Mouse (Mus musculus) neural tube, embryonic 12.5 days (tissue): ENCODE measurements around the gene 1300017J02Rik. TPM values are rescaled to one million over a fixed set of nuclear protein-coding genes. Genes with fewer than 3 reads are reported as not detected.

Experiments used
- ATAC-seq: fragments of 200-750 bp; cut with Nextera tagmentation; 2 replicates; pipeline ENCODE4 v1.8.0; 2017; ENCODE audit warnings: low read depth, mild to moderate bottlenecking, moderate TSS enrichment, moderate library complexity; ENCODE audit not compliant: low FRiP score
- H3K27ac ChIP-seq: fragments of 300-500 bp; sonication (generic); 2 replicates; pipeline ENCODE4 v1.5.1; 2016
- H3K27me3 ChIP-seq: fragments of 300-500 bp; sonication (generic); replicated peaks from 2 replicates; pipeline ENCODE4 v1.6.1; 2016; ENCODE audit warnings: mild to moderate bottlenecking
- H3K36me3 ChIP-seq: fragments of 300-500 bp; sonication (generic); 2 replicates; pipeline ENCODE4 v1.6.1; 2016; ENCODE audit warnings: mild to moderate bottlenecking
- H3K4me1 ChIP-seq: fragments of 300-500 bp; sonication (generic); 2 replicates; pipeline ENCODE4 v1.6.1; 2016
- H3K4me2 ChIP-seq: fragments of 300-500 bp; sonication (generic); replicated peaks from 2 replicates; pipeline ENCODE4 v1.6.1; 2016; ENCODE audit warnings: mild to moderate bottlenecking
- H3K4me3 ChIP-seq: fragments of 300-500 bp; sonication (generic); 2 replicates; pipeline ENCODE4 v1.5.1; 2016
- H3K9ac ChIP-seq: fragments of 300-500 bp; sonication (generic); 2 replicates; pipeline ENCODE4 v1.6.1; 2016; ENCODE audit warnings: mild to moderate bottlenecking
- H3K9me3 ChIP-seq: fragments of 300-500 bp; sonication (generic); 2 replicates; pipeline ENCODE4 v1.6.1; 2016; ENCODE audit warnings: mild to moderate bottlenecking
- WGBS: fragments of 180-500 bp; shearing (Covaris S2); methylation state at CpG from one replicate; pipeline ENCODE4 v1.1.7; 2016; 5-methylcytosine and 5-hydroxymethylcytosine counted together
- polyA plus RNA-seq: library from polyadenylated mRNA; unstranded; fragments of >200 nt; fragmentation: Nextera tagmentation; extraction: Ambion mirVana; gene quantifications from 2 replicates; pipeline ENCODE4 v1.2.1, GENCODE M21; 2016

Gene 1300017J02Rik
- polyA plus RNA-seq, 1 experiment from 2014 or later = 1.9 TPM

DNA sequence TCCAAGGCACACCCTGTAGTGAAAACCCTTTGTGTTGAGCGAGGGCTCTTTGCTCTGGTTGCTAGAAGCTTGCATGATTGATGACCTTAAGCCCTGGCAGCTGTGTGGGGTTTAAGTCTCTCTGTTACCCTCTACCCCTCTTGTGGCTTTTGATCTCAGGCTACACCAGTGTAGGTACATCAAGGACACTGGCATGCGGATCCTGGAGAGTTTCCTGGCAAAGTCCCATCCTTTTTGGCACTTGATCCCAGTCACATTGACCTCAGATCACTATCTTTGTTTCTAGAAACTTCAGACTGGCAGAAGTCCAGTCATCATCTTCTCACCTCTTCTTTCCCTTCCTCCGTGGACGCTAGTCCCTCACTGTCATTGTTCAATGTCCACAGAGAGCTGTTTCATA, 56.3 kb downstream of the 1300017J02Rik start:
- H3K4me2 ChIP-seq = no peak overlapping the region
- no peak overlapping the region for H3K27ac ChIP-seq
- no peak for ATAC-seq
- no peak overlapping the region for H3K9ac ChIP-seq
- no peaks in the 10 kb centered on the region for H3K27me3 ChIP-seq
- H3K9me3 ChIP-seq = no peaks in the 10 kb centered on the region
- H3K4me1 ChIP-seq = no peaks in the 10 kb centered on the region
- 61% methylated on average over 4 of the region's 4 CpGs for WGBS
- H3K4me3 ChIP-seq = no peak overlapping the region
- H3K36me3 ChIP-seq = no peaks in the 10 kb centered on the region

DNA sequence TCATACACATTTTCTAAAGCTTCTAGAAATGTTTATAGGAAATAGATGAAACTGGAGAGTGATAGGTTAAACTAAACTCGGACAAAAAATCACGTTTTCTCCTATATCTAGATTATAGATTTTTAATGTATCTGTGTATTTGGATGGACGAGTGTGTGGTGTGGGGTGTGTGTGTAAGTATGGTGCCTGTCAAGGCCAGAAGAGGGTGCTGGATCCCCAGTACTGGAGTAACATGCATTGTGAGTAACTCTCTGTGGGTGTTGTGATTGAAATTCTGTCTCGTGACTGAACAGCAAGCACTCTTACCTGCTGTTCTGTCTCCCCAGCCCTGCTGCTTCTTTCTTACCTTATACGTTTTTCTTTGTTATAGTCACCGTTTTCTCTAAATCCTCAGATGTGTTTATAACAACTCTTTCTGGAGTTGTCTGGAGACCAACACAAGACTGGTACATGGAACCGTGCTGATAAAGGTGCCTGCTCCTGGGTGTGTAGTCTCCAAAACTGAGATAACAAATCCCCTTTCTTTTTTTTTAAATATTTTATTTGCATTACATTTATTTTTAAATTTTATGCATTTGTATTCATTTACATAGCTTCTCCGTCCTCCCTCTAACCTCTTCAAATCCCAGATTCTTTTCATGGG, 58.2 kb downstream of the 1300017J02Rik start:
- Histone ChIP-seq H3K9me3 (no peaks in the 10 kb centered on the region), H3K4me1 (no peaks in the 10 kb centered on the region), H3K4me3 (no peak overlapping the region), H3K27ac (no peak overlapping the region), H3K27me3 (no peaks in the 10 kb centered on the region), H3K9ac (no peak overlapping the region), H3K36me3 (no peaks in the 10 kb centered on the region), H3K4me2 (no peak overlapping the region)
- 88% methylated on average over 8 of the region's 8 CpGs for WGBS
- no peak for ATAC-seq

DNA sequence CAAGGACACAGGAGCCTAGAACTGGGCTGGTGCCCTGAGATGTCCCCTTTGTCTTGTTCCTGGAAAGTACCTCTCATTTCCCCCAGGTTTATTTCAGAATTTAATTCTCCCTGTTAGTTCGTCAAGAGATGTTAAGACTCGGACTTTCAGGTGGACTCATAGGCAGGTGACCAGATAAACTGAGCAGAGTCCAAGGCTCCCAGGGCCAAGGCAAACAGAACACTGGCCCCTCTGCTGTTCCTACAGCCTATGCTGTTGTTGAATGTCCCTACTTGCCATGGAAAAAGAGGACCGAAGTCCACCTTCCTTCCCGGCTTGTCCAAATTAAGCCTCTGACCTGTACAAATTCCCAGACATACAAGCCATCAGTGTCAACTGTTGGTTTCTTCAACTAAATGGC, 61.2 kb downstream of the 1300017J02Rik start:
- H3K27ac ChIP-seq = no peak overlapping the region
- no peak for ATAC-seq
- no peaks in the 10 kb centered on the region for H3K9me3 ChIP-seq
- H3K9ac ChIP-seq = no peak overlapping the region
- H3K27me3 ChIP-seq = no peaks in the 10 kb centered on the region
- H3K36me3 ChIP-seq = no peaks in the 10 kb centered on the region
- H3K4me2 ChIP-seq = no peak overlapping the region
- 0 out of 2 replicates have a peak, but pooled peaks cover 4% of the 10 kb centered on the region for H3K4me1 ChIP-seq
- WGBS = 92% methylated on average over 4 of the region's 4 CpGs
- no peak overlapping the region for H3K4me3 ChIP-seq

DNA sequence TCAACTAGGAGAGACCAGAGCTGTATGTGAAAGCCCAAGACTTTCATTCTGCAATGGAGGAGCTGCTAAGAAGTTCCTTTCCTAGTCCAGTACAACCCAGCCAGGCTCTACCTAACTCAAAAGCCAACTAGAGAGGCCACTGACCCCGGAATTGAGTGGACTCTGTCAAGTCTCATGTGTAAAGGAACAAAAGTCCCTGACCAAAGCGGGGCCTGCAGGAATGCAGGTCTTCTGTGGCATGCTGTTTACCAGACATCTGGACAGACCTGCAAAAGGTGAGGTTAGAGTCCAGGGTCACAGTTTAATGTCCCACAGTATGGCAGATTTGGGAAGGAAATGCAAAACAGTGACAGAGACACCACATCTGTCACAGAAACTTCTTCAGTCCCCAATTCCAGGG, 63.7 kb downstream of the 1300017J02Rik start:
- ATAC-seq = no peak
- 82% methylated on average over 2 of the region's 2 CpGs for WGBS
- H3K4me2 ChIP-seq = no peak overlapping the region

DNA sequence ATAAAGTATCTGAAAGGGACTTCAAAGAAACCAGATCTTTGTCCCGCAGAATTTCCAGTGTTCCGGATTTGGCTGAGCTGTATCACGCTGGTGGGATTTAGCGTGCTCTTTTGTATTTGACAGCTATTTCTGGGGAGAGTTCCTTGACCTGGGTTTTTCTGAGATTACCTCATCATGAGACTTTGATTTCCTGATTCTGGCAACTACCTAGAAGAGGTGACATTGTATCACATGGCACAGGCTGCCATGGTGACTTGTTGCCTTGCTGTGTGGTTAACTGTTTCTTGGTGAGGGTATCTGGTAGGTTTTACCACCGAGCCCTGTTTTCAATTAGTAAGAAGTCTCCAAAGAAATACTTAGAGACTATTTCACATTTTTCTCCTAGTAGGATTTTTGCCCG, 65.4 kb downstream of the 1300017J02Rik start:
- no peak for ATAC-seq
- Histone ChIP-seq H3K4me2 (no peak overlapping the region), H3K27me3 (no peaks in the 10 kb centered on the region), H3K9me3 (no peaks in the 10 kb centered on the region), H3K4me1 (0 out of 2 replicates have a peak, but pooled peaks cover 4% of the 10 kb centered on the region), H3K9ac (no peak overlapping the region), H3K36me3 (no peaks in the 10 kb centered on the region), H3K27ac (no peak overlapping the region), H3K4me3 (no peak overlapping the region)
- WGBS = 92% methylated on average over 6 of the region's 6 CpGs

More for the DNA sequence above, 63.7 kb downstream of the 1300017J02Rik start:
- Histone ChIP-seq H3K27ac (no peak overlapping the region), H3K9me3 (no peaks in the 10 kb centered on the region), H3K4me1 (0 out of 2 replicates have a peak, but pooled peaks cover 4% of the 10 kb centered on the region), H3K36me3 (no peaks in the 10 kb centered on the region), H3K27me3 (no peaks in the 10 kb centered on the region), H3K4me3 (no peak overlapping the region), H3K9ac (no peak overlapping the region)

DNA sequence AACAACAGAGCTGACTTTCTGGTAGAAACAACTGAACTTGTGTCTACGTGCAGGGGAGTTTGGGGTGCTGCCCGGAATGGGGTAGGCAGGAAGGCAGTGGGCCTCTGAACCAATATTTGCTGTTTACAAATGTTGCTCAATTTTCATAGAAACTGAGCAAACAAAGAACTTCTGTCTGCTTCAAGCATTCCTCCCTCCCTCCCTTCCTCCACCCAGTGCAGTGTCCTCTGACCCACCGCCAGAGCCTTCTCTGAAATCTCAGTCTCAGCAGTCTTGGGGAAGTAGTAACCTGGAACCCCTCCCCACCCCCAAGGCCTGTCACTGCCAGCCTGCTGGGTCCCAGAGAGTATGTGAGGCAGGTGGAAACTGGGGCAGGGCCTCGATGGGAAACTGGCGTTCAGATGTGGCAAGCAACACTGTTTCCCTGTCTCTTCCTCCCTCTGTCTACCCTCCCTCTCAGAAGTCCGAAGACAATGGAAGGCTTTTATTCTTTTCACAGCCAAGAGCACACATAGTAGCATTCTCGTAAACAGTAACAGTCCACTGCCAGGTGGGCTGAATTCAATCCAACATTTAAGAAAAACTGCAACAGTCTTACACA, 70.2 kb downstream of the 1300017J02Rik start:
- Histone ChIP-seq H3K9ac (no peak overlapping the region), H3K27ac (no peak overlapping the region), H3K4me2 (no peak overlapping the region), H3K4me1 (peaks cover 5% of the 10 kb centered on the region; the same call in 1 of the 2 replicates), H3K27me3 (no peaks in the 10 kb centered on the region), H3K9me3 (no peaks in the 10 kb centered on the region), H3K36me3 (no peaks in the 10 kb centered on the region), H3K4me3 (no peak overlapping the region)
- ATAC-seq = no peak
- 64% methylated on average over 7 of the region's 7 CpGs for WGBS

DNA sequence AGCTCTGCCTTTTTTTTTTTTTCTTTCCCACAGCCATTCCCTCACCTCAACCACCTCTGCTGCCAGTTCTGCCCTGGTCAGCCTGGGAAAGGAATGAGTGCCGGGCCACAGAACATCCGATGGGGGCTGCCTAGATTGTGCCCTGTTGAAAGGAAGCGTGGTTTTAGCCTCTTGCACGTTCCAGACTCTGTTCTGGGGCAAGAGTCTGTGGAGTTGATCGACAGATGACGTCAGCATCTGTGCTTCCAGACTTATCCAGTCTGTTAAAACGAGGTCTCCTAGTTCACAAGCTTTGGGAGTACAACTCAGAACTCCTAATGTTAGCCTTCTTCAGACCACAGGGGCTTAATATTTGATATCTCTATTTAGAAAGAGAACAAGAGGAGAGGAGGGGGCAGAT, 70.8 kb downstream of the 1300017J02Rik start:
- Histone ChIP-seq H3K9me3 (no peaks in the 10 kb centered on the region), H3K4me2 (no peak overlapping the region), H3K4me3 (no peak overlapping the region), H3K36me3 (no peaks in the 10 kb centered on the region), H3K27me3 (no peaks in the 10 kb centered on the region), H3K4me1 (peaks cover 5% of the 10 kb centered on the region; the same call in 1 of the 2 replicates), H3K27ac (no peak overlapping the region), H3K9ac (no peak overlapping the region)
- no peak for ATAC-seq
- WGBS = 82% methylated on average over 7 of the region's 7 CpGs

DNA sequence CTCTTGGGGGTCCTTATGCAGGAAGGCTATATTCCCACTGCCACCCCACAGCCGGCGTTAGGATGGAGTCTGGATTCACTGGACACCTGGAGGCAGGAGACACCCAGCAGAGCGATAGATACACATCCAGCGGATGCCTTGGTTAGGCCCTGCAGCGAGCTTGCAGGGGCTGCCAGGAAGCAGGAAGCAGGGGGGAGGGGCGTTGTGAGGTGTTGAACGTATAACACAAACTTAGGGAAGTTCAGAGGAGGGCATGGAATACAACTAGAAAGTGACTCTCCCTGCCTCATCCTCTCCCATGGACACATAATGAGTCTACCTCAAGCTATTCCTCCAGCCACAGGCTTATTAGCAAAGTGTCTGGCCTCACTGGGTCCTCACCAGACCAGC, 71.9 kb downstream of the 1300017J02Rik start:
- no peak overlapping the region for H3K9ac ChIP-seq
- no peak overlapping the region for H3K4me3 ChIP-seq
- ATAC-seq = no peak
- H3K36me3 ChIP-seq = no peaks in the 10 kb centered on the region
- H3K27me3 ChIP-seq = no peaks in the 10 kb centered on the region
- H3K9me3 ChIP-seq = no peaks in the 10 kb centered on the region
- 66% methylated on average over 7 of the region's 7 CpGs for WGBS
- no peak overlapping the region for H3K4me2 ChIP-seq
- peaks cover 5% of the 10 kb centered on the region; the same call in 1 of the 2 replicates for H3K4me1 ChIP-seq
- H3K27ac ChIP-seq = no peak overlapping the region

DNA sequence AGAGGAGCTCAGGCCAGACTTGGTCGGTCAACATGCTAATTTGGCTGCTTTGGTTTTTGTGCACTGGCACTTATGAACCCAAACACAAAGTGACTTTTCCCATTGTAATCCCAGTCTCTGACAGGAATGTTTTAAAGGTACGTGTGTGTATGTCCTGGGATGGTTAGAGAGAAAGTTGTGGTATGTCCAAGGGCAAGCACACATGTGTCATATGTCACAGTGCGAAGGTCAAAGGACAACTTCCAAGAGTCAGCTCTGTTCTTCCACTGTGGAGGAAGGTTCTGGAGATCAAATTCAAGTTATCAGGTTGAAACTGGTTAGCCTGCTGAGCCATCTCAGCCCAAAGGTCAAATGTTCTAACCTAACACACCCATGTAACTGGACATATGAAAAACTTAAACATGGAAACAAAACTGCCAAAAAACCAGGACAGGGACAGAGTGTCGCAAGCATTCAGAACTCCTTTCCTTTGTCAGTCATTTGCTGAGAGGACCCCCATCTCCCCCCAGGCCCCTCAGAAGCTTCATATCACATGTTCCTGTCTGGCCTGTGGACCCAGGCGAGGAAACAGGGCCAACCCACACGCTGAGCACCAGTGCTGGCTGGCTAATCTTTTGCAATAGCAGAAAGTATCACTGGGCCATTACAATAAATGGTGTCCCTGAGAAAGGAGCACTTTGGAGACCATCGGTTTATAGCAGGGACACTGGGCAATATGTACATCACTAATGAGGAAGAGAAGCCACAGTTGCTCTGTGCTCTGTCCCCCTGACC, 72.5 kb downstream of the 1300017J02Rik start:
- no peak overlapping the region for H3K9ac ChIP-seq
- ATAC-seq = no peak
- no peaks in the 10 kb centered on the region for H3K36me3 ChIP-seq
- H3K27me3 ChIP-seq = no peaks in the 10 kb centered on the region
- H3K4me1 ChIP-seq = peaks cover 5% of the 10 kb centered on the region; the same call in 1 of the 2 replicates
- H3K4me2 ChIP-seq = no peak overlapping the region
- H3K4me3 ChIP-seq = no peak overlapping the region
- no peak overlapping the region for H3K27ac ChIP-seq
- H3K9me3 ChIP-seq = no peaks in the 10 kb centered on the region
- 90% methylated on average over 7 of the region's 7 CpGs for WGBS

DNA sequence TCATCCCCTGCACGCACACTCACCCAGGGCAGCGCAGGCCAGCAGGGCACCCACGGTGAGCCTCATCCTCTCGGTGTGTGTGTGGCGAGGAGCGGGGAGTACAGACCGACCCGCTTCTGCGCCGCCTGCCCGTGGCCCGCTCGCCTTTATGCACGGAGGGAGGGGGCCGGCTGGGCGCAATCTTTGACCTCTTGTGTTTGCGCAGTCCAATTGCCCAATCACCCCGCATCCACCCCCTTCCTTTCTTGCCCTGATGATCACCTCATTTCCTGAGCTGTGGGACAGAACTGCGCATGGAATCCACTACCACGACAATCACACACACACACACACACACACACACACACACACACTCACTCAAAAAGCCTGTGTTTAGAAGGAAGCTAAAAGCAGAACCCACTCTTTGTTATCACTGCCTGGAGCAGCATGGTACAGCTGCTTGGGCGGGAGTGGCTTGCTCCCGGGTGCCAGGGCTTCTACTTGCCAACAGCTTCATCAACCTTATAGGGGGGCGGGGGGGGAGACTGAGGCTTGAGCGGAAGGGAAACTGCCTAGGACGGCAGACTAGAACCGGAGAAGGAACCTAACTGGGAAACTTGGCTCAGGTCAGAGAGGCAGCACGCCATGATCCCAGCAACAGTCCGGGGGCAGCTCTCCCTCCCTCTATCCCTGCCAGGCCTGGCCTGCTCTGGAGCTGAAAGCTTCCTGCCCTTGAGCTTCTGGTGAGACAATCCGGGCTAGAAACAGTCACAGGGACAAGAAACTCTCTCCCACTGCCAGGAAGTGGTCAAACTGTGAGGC, 74.5 kb downstream of the 1300017J02Rik start, which contains the start of the genes Gm20425 and Trf:
Gm20425 (minus strand) TSS at position 157 of the 801 bp plus-strand sequence.
Trf (minus strand) TSS at position 294 of the 801 bp plus-strand sequence.
- no peaks in the 10 kb centered on the region for H3K36me3 ChIP-seq
- peak within 1 kb of the TSS; percentile 47 for H3K4me2 ChIP-seq
- H3K9ac ChIP-seq = peak within 1 kb of the TSS; percentile 45
- no peaks in the 10 kb centered on the region for H3K9me3 ChIP-seq
- WGBS = 41% methylated on average over 29 of the region's 29 CpGs
- peak; percentile 51; the same call in 1 of the 2 replicates for ATAC-seq
- 0 out of 2 replicates have a peak within 1 kb of the TSS, but pooled peaks have one; percentile 6 for H3K27ac ChIP-seq
- no peaks in the 10 kb centered on the region for H3K27me3 ChIP-seq
- H3K4me1 ChIP-seq = peaks cover 5% of the 10 kb centered on the region; the same call in 1 of the 2 replicates
- H3K4me3 ChIP-seq = peak within 1 kb of the TSS; percentile 7; the same call in 1 of the 2 replicates

DNA sequence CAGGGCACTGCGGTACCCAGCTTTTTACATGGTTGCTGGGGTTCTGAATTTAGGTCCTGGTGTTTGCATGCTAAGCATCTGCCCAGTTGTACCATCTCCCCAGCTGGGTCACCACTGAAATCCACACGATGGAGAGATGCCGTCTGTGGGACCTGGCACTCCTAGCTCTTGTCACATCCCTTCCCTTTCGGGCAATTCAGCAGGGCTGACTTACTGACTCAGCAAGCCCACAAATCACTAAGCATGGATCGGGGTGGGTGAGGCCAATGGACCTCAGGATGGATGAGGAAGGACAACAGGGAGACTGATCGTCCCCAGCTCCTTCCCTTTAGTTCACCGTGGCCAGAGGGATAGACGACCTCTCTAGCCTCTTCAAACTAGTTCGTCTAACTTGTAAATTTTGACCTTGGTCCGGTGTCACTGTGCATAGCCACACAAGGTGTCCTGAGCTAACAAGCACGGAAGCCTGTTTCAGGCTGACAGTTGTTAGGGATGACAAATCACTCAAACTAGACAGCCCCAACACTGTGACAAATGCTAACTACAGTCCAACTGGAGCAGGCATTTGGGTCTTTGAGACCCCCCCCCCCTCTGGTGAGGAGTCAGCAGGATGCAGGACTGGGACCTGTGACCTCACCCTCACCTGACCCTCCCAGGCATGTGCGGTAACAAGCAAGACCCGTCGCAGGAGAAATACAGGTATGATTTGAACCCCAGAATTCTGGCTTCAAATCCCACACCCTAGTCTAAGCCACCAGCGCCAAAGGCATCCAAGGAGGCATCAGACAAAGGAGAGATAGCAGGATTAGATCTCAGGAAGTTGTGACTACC, 75.6 kb downstream of the 1300017J02Rik start:
- Histone ChIP-seq H3K27ac (0 out of 2 replicates have a peak overlapping the region, but pooled peaks have one; percentile 6), H3K27me3 (no peaks in the 10 kb centered on the region), H3K4me1 (peaks cover 5% of the 10 kb centered on the region; the same call in 1 of the 2 replicates), H3K36me3 (no peaks in the 10 kb centered on the region), H3K9ac (no peak overlapping the region), H3K9me3 (no peaks in the 10 kb centered on the region), H3K4me3 (no peak overlapping the region), H3K4me2 (no peak overlapping the region)
- 83% methylated on average over 15 of the region's 15 CpGs for WGBS
- no peak for ATAC-seq
